Mouse (Mus musculus) brain, embryonic 14.5 days (tissue): ENCODE measurements at regions not wholly inside any gene's neighbourhood (a gene's known extent, or its start where the extent isn't known, plus 50 kb on each side); places are given as distances from the start of the nearest gene placed in this dataset.

Source experiments
- CTCF ChIP-seq: fragments of 200-500 bp; IDR thresholded peaks from 2 replicates; pipeline ENCODE4 v1.5.1; 2012; ENCODE audit warnings: inconsistent platforms, mild to moderate bottlenecking, moderate library complexity, borderline replicate concordance; ENCODE audit not compliant: insufficient read depth, insufficient read length; ENCODE audit errors: extremely low read depth
- POLR2A ChIP-seq: fragments of 200-500 bp; IDR thresholded peaks from 2 replicates; pipeline ENCODE4 v1.6.1; 2012; ENCODE audit warnings: mild to moderate bottlenecking, inconsistent platforms, borderline replicate concordance; ENCODE audit not compliant: poor library complexity, insufficient read depth, insufficient read length, severe bottlenecking; ENCODE audit errors: extremely low read depth

DNA sequence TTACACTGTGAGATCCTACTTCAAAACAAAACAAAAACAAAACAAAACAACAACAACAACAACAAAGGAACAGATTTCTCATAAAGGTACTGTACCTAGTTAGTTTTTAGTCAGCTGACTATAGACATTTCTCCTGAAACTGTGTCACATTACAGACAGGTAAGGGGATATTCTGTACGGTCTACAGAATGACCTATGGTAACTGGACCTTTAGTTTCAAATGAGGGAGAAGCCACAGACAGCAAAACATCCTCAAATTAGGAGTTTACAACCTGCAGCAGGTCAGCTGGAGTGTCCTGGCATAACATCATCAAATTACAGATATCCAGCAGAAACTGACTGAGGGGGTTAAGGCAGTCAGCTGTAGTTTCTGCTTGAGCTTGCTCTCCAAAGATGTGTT is 210.7 kb downstream of the Pax1 start:
- TF ChIP-seq CTCF (no peak), POLR2A (no peak)
